Mouse (Mus musculus): ENCODE measurements around the gene Trpm5. TPM values are rescaled to one million over a fixed set of nuclear protein-coding genes. Genes with fewer than 3 reads are reported as not detected.

Gene Trpm5
- polyA plus RNA-seq, 1 experiment = 13.1 TPM

DNA sequence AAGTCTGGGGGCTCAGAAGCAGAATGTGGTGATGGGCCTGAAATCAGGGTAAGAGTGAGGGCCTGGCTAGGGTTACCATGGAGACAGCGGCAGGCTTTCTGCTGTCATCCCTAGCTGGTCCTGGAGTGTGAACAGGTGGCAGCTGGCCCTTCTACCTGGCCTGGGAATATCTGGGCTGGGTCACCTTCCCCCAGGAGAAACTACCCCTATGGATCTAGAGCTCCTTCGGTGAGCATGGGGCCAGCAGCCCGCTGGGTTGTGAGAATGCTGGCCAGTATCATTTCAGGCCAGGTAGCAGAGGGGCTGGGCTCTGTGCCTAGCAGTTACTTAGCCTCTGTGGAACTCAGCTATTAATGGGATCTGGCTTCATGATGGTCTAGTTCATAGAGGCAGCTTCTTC, 30.5 kb upstream of the Trpm5 start:
- TF ChIP-seq CTCF (IDR thresholded peaks at IDR 0.05; ENCODE audit: extremely low read depth, insufficient read length, insufficient replicate concordance, low read depth, low read length) (no peak), POLR2A (IDR thresholded peaks at IDR 0.05; ENCODE audit: low read depth, low read length) (no peak)
- Histone ChIP-seq H3K4me3 (ENCODE audit: low read depth, low read length) (no peak overlapping the region), H3K27me3 (ENCODE audit: control insufficient read depth, insufficient read depth, low read length) (no peaks in the 10 kb centered on the region), H3K4me1 (ENCODE audit: control insufficient read depth, insufficient read depth, insufficient read length, low read length) (peaks cover 35% of the 10 kb centered on the region), H3K27ac (ENCODE audit: insufficient read depth, low read depth, low read length) (no peak overlapping the region), H3K36me3 (ENCODE audit: control insufficient read depth, insufficient read depth, low read length) (peaks cover 3% of the 10 kb centered on the region; the same call in 1 of the 2 replicates)
- WGBS = 64% methylated on average over 3 of the region's 3 CpGs

DNA sequence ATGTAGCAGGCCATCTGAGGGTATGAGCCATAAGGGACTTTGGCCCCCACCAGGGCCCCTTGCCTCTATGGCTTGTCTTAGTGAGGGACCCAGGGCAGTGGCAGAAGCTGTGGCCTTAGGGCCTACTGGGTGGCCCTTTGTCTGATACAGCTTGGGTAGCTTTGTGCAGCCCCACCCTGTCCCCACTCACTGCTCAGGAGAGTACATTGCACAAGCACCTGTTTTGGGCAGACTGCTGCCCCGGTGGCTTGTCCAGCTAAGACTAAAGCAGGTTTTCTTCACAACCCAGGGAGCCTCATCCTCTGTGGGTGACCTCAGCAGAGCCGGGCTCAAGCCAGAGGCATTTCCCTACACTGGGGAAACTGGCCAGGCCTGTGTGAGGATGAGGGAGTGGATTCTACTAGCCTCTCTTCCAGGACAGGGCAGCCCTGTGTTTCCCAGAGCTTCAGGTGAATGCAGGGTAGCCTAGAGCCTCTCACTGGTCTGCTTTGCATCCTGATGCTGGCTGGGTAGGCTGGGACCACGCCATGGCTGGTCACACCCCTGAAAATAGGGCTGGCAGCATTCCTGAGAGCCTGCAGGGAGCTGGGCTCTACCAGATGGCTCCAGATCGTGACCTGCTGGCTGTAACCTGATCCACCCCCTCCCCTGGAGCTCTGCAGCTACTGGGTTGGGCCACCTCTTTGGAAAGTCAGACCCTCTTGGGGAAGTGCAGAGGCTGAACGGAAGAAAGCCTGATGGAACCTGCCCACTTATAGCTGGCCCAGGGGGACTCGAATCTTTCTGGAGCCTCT, 29.6 kb upstream of the Trpm5 start:
- Histone ChIP-seq H3K36me3 (ENCODE audit: control insufficient read depth, insufficient read depth, low read length) (peaks cover 3% of the 10 kb centered on the region; the same call in 1 of the 2 replicates), H3K27ac (ENCODE audit: insufficient read depth, low read depth, low read length) (no peak overlapping the region), H3K4me3 (ENCODE audit: low read depth, low read length) (no peak overlapping the region), H3K4me1 (ENCODE audit: control insufficient read depth, insufficient read depth, insufficient read length, low read length) (peaks cover 40% of the 10 kb centered on the region), H3K27me3 (ENCODE audit: control insufficient read depth, insufficient read depth, low read length) (no peaks in the 10 kb centered on the region)
- 15% methylated on average over 6 of the region's 6 CpGs for WGBS
- TF ChIP-seq POLR2A (IDR thresholded peaks at IDR 0.05; ENCODE audit: low read depth, low read length) (no peak), CTCF (IDR thresholded peaks at IDR 0.05; ENCODE audit: extremely low read depth, insufficient read length, insufficient replicate concordance, low read depth, low read length) (no peak)

DNA sequence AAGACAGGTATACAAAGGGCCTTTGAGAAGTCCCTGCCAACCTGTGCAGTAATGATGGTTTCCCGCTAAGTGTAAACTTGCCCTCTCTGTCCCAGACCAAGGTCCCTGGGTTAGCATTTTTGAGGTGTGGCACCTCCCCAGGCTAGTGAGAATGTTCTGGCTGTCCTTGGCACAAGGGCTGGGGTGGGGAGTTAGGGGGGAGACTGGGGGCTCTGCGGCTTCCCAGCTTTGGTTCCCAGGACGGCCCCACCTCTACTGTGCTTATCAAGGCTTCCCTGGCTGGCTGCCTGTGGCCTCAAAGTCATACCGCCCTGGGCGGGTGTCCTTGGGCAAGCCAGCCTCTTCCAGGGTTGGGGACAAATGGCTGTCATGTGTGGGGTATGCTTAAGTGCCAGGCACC, 27.7 kb upstream of the Trpm5 start:
- Histone ChIP-seq H3K27ac (ENCODE audit: insufficient read depth, low read depth, low read length) (peak overlapping the region; percentile 86), H3K4me1 (ENCODE audit: control insufficient read depth, insufficient read depth, insufficient read length, low read length) (peaks cover 40% of the 10 kb centered on the region), H3K36me3 (ENCODE audit: control insufficient read depth, insufficient read depth, low read length) (0 out of 2 replicates have a peak, but pooled peaks cover 2% of the 10 kb centered on the region), H3K4me3 (ENCODE audit: low read depth, low read length) (no peak overlapping the region), H3K27me3 (ENCODE audit: control insufficient read depth, insufficient read depth, low read length) (no peaks in the 10 kb centered on the region)
- 22% methylated on average over 5 of the region's 5 CpGs for WGBS
- peak; percentile 24; the same call in 1 of the 2 replicates for TF ChIP-seq POLR2A (IDR thresholded peaks at IDR 0.05; ENCODE audit: low read depth, low read length)
- no peak for TF ChIP-seq CTCF (IDR thresholded peaks at IDR 0.05; ENCODE audit: extremely low read depth, insufficient read length, insufficient replicate concordance, low read depth, low read length)

DNA sequence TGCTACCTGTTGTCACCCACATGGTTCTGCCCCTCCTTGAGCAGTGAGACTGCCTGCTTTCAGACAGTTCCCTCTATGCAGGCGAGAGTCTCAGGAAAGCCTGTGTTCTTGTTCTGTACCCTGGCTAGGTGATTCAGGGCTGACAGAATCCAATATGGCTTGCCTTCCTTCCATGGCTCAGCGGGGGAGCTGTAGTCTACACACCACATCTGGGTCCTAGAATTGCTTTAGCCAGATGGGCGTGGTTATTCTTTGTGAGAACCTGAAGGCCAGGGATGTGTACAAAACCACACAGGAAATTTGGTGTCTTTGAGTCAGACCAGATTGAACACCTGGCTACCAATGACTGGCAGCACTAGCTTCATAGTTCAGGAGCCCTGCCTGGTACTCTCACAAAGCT, 25.4 kb upstream of the Trpm5 start:
- Histone ChIP-seq H3K27ac (ENCODE audit: insufficient read depth, low read depth, low read length) (peak overlapping the region; percentile 86), H3K4me3 (ENCODE audit: low read depth, low read length) (no peak overlapping the region)
- 16% methylated on average over 3 of the region's 3 CpGs for WGBS

DNA sequence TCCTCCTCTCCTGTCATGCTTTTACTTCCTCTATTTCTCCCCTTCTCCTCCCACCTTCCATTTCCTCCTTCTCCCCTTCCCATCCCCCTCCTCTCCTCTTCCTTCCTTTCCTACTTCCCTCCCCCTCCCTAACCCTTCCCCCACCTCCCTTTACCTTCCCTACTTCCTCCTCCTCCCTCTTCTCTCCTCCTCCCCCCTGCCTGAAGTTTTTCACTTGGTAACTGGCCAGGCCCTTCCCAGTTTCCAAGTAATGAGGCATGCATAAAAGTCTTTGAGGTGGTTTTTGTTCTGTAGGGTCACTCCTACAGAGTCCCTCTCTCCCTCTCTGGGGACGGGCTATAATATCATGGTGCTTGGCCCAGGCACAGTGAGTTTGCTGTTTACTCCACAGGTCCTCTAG, 25.0 kb upstream of the Trpm5 start:
- no peak for TF ChIP-seq POLR2A (IDR thresholded peaks at IDR 0.05; ENCODE audit: low read depth, low read length)
- no peak for TF ChIP-seq CTCF (IDR thresholded peaks at IDR 0.05; ENCODE audit: extremely low read depth, insufficient read length, insufficient replicate concordance, low read depth, low read length)
- 20% methylated on average over 1 of the region's 1 CpGs for WGBS
- H3K27me3 ChIP-seq (ENCODE audit: control insufficient read depth, insufficient read depth, low read length) = no peaks in the 10 kb centered on the region
- peak overlapping the region; percentile 86 for H3K27ac ChIP-seq (ENCODE audit: insufficient read depth, low read depth, low read length)
- peaks cover 40% of the 10 kb centered on the region for H3K4me1 ChIP-seq (ENCODE audit: control insufficient read depth, insufficient read depth, insufficient read length, low read length)
- H3K36me3 ChIP-seq (ENCODE audit: control insufficient read depth, insufficient read depth, low read length) = no peaks in the 10 kb centered on the region
- no peak overlapping the region for H3K4me3 ChIP-seq (ENCODE audit: low read depth, low read length)

More for the DNA sequence above, 25.4 kb upstream of the Trpm5 start:
- TF ChIP-seq CTCF (IDR thresholded peaks at IDR 0.05; ENCODE audit: extremely low read depth, insufficient read length, insufficient replicate concordance, low read depth, low read length) = no peak
- TF ChIP-seq POLR2A (IDR thresholded peaks at IDR 0.05; ENCODE audit: low read depth, low read length) = no peak
- no peaks in the 10 kb centered on the region for H3K36me3 ChIP-seq (ENCODE audit: control insufficient read depth, insufficient read depth, low read length)
- no peaks in the 10 kb centered on the region for H3K27me3 ChIP-seq (ENCODE audit: control insufficient read depth, insufficient read depth, low read length)
- H3K4me1 ChIP-seq (ENCODE audit: control insufficient read depth, insufficient read depth, insufficient read length, low read length) = peaks cover 40% of the 10 kb centered on the region

DNA sequence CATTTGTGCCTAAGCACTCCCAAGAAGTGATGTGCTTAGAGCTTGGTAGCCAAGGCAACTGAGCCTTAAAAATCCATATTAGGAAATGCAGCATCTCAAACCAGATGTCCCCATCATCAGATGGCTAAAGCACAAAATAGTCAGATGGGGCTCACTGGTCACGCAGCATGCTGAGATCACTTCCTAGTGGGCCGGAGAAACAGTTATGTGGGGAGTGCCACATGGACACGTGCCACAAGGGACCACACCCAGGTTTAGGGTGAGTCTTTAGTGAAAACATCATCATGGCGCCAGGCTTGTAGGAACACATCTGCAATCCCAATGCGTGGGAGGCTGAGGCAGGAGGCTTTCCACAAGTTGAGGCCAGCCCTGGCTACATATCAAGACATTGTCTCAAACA, 22.1 kb upstream of the Trpm5 start:
- Histone ChIP-seq H3K27me3 (ENCODE audit: control insufficient read depth, insufficient read depth, low read length) (no peaks in the 10 kb centered on the region), H3K4me3 (ENCODE audit: low read depth, low read length) (no peak overlapping the region), H3K27ac (ENCODE audit: insufficient read depth, low read depth, low read length) (no peak overlapping the region), H3K36me3 (ENCODE audit: control insufficient read depth, insufficient read depth, low read length) (no peaks in the 10 kb centered on the region), H3K4me1 (ENCODE audit: control insufficient read depth, insufficient read depth, insufficient read length, low read length) (peaks cover 21% of the 10 kb centered on the region; the same call in 1 of the 2 replicates)
- 36% methylated on average over 5 of the region's 5 CpGs for WGBS
- TF ChIP-seq CTCF (IDR thresholded peaks at IDR 0.05; ENCODE audit: extremely low read depth, insufficient read length, insufficient replicate concordance, low read depth, low read length) = no peak

DNA sequence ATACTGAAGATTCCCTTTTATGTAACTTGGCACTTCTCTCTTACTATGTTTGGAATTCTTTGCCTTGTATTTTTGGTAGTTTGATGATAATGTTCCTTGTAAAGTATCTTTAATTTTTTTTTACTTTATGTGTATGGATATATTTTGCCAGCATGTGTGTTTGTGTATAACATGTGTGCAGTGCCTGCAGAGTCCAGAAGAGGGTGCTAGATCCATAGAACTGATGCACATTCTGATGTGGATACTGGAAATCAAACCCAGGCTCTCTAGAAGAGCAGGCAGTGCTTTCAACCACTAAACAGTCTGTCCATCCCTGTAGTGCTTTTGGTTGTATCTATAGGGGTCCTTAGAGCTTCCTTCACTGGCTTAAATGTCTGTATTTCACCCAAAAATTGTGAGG, 20.3 kb upstream of the Trpm5 start:
- TF ChIP-seq POLR2A (IDR thresholded peaks at IDR 0.05; ENCODE audit: low read depth, low read length) = no peak
- TF ChIP-seq CTCF (IDR thresholded peaks at IDR 0.05; ENCODE audit: extremely low read depth, insufficient read length, insufficient replicate concordance, low read depth, low read length) = no peak
- no peak overlapping the region for H3K27ac ChIP-seq (ENCODE audit: insufficient read depth, low read depth, low read length)

More for the DNA sequence above, 20.3 kb upstream of the Trpm5 start:
- Histone ChIP-seq H3K4me1 (ENCODE audit: control insufficient read depth, insufficient read depth, insufficient read length, low read length) (peaks cover 8% of the 10 kb centered on the region; the same call in 1 of the 2 replicates), H3K36me3 (ENCODE audit: control insufficient read depth, insufficient read depth, low read length) (no peaks in the 10 kb centered on the region), H3K4me3 (ENCODE audit: low read depth, low read length) (no peak overlapping the region), H3K27me3 (ENCODE audit: control insufficient read depth, insufficient read depth, low read length) (no peaks in the 10 kb centered on the region)

Data from small intestine, adult 2 months (tissue).